Mouse (Mus musculus) forebrain, embryonic 12.5 days (tissue): ENCODE data around the gene Oxtr. TPM values are rescaled to one million over a fixed set of nuclear protein-coding genes. Genes with fewer than 3 reads are reported as not detected.
A peak's percentile ranks its signal among the peaks of the same experiment; 100 is the strongest.

ENCODE experiments used
- ATAC-seq: fragments of 200-750 bp; cut with Nextera tagmentation; 2 replicates; pipeline ENCODE4 v1.8.0; 2017; ENCODE audit warnings: moderate TSS enrichment; ENCODE audit not compliant: low FRiP score
- H3K27ac ChIP-seq: fragments of 300-500 bp; sonication (generic); 2 replicates; pipeline ENCODE4 v1.5.1; 2016; ENCODE audit warnings: mild to moderate bottlenecking
- H3K27me3 ChIP-seq: fragments of 300-500 bp; sonication (generic); 2 replicates; pipeline ENCODE4 v1.6.1; 2016; ENCODE audit warnings: mild to moderate bottlenecking
- H3K36me3 ChIP-seq: fragments of 300-500 bp; sonication (generic); replicated peaks from 2 replicates; pipeline ENCODE4 v1.6.1; 2016; ENCODE audit warnings: mild to moderate bottlenecking
- H3K4me1 ChIP-seq: fragments of 300-500 bp; sonication (generic); 2 replicates; pipeline ENCODE4 v1.6.1; 2016
- H3K4me2 ChIP-seq: fragments of 300-500 bp; sonication (generic); 2 replicates; pipeline ENCODE4 v1.6.1; 2016; ENCODE audit warnings: mild to moderate bottlenecking, moderate library complexity
- H3K4me3 ChIP-seq: fragments of 300-500 bp; sonication (generic); replicated peaks from 2 replicates; pipeline ENCODE4 v1.5.1; 2016; ENCODE audit warnings: mild to moderate bottlenecking
- H3K9ac ChIP-seq: fragments of 300-500 bp; sonication (generic); 2 replicates; pipeline ENCODE4 v1.6.1; 2016; ENCODE audit warnings: mild to moderate bottlenecking
- H3K9me3 ChIP-seq: fragments of 300-500 bp; sonication (generic); 2 replicates; pipeline ENCODE4 v1.6.1; 2016
- WGBS: fragments of 180-500 bp; shearing (Covaris S2); methylation state at CpG from one replicate; pipeline ENCODE4 v1.1.7; 2016; 5-methylcytosine and 5-hydroxymethylcytosine counted together
- polyA plus RNA-seq: library from polyadenylated mRNA; unstranded; fragments of >200 nt; fragmentation: Nextera tagmentation; extraction: Ambion mirVana; gene quantifications from 2 replicates; pipeline ENCODE4 v1.2.1, GENCODE M21; 2016

The Oxtr gene
- polyA plus RNA-seq, 1 experiment from 2014 or later, result 0.23 TPM

DNA sequence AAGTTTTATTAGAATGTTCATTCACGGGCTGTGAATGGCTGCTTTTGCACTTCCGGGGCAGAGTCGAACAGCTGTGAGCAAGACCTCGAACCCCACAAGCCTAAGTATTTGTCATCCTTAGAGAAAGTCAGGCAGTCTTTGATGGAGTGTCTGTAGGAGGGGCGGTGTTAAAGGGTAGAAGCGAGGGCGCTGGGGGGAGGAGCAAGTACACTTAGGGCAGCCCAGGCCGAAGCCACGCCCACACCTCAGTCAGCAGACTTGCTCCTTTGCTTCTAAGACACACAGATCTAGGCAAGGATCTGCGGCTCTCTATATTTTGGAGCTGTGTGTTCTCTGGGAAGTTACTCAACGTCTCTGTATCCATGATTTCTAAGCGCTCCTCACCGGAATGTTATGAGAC, 9.9 kb downstream of the Oxtr start:
- Histone ChIP-seq H3K4me1 (no peaks in the 10 kb centered on the region), H3K9me3 (no peaks in the 10 kb centered on the region), H3K27ac (no peak overlapping the region), H3K27me3 (peaks cover 10% of the 10 kb centered on the region; the same call in 1 of the 2 replicates), H3K36me3 (no peaks in the 10 kb centered on the region), H3K9ac (no peak overlapping the region), H3K4me2 (no peak overlapping the region), H3K4me3 (no peak overlapping the region)
- ATAC-seq, result peak; percentile 51; the same call in 1 of the 2 replicates
- WGBS, result 54% methylated on average over 13 of the region's 13 CpGs

DNA sequence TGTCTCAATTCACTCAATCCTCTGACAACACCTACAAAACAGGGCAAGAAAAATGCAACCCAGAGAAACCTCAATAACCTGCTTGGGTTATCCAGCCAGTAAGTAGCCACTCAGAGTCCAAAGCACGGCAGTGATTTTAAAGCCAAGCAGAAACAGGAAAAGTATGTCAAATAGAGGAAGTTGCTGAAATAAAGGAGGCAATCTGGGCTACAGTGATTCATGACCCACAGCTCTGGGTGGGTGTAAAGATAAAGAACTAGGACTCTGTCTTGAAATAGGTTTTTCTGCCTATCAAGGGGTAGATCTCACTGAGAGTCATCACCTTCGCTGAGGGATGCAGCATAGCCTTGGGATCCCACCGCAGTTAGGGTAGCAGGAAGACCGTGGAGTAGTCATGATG, 18.1 kb downstream of the Oxtr start:
- Histone ChIP-seq H3K4me3 (no peak overlapping the region), H3K4me2 (no peak overlapping the region), H3K27me3 (no peaks in the 10 kb centered on the region), H3K9ac (no peak overlapping the region), H3K4me1 (no peaks in the 10 kb centered on the region), H3K27ac (no peak overlapping the region), H3K36me3 (no peaks in the 10 kb centered on the region), H3K9me3 (no peaks in the 10 kb centered on the region)
- no peak for ATAC-seq
- 93% methylated on average over 4 of the region's 4 CpGs for WGBS

DNA sequence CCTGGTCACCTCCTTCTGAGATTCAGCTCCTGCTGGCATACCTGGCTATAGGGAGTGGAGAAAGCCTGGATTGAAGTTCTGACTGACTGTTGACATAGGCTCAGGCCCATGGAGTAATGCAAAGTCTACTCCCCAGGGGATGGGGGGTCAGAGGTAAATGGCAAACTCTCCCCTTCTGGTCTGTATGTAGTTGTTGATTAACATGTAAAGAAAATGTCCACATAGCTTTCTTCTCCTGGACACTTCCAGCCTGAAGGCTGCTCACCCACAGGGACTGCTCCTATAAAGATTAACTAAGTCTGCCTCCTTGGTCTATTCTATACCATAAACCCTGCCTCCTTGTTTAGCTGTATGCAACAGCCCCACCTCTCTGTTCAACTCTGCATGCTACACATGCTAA, 23.7 kb downstream of the Oxtr start:
- Histone ChIP-seq H3K4me2 (no peak overlapping the region), H3K4me1 (no peaks in the 10 kb centered on the region), H3K9me3 (no peaks in the 10 kb centered on the region), H3K27me3 (no peaks in the 10 kb centered on the region), H3K4me3 (no peak overlapping the region), H3K36me3 (no peaks in the 10 kb centered on the region), H3K9ac (no peak overlapping the region), H3K27ac (no peak overlapping the region)
- ATAC-seq, result no peak

DNA sequence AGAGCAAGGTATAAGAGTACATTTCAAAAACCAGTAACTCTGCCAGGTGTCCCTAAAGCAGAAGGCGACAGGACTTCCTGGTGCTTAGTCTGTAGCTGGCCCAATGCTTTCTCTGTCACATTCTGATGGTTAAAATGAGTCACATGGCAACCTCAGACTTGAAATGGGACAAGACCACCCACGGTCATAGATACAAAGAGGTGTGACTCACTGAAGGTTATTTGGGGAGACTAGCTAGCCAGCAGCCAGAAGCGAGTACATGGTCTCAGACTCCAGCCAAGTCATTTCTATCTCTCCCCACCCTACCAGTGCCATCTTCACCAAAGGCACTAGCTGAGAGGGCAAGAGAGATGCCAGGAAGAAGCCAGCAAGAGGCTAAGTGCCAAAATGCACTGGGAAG, 24.3 kb downstream of the Oxtr start:
- Histone ChIP-seq H3K4me3 (no peak overlapping the region), H3K36me3 (no peaks in the 10 kb centered on the region), H3K27ac (no peak overlapping the region), H3K4me2 (no peak overlapping the region), H3K4me1 (no peaks in the 10 kb centered on the region), H3K9ac (no peak overlapping the region), H3K27me3 (no peaks in the 10 kb centered on the region), H3K9me3 (no peaks in the 10 kb centered on the region)
- ATAC-seq, result no peak
- WGBS, result 77% methylated on average over 3 of the region's 3 CpGs

GRCm38 (mm10) chr6:112463331-112463730, 26.4 kb downstream of the Oxtr start:
- no peak for ATAC-seq
- H3K27ac ChIP-seq, result no peak overlapping the region
- H3K4me3 ChIP-seq, result no peak overlapping the region
- no peak overlapping the region for H3K4me2 ChIP-seq
- no peaks in the 10 kb centered on the region for H3K4me1 ChIP-seq
- no peaks in the 10 kb centered on the region for H3K36me3 ChIP-seq
- no peaks in the 10 kb centered on the region for H3K27me3 ChIP-seq
- no peak overlapping the region for H3K9ac ChIP-seq
- 85% methylated on average over 6 of the region's 6 CpGs for WGBS
- H3K9me3 ChIP-seq, result no peaks in the 10 kb centered on the region

- H3K4me2 ChIP-seq, result no peak overlapping the region
- ATAC-seq, result no peak
- no peak overlapping the region for H3K4me3 ChIP-seq
- H3K27me3 ChIP-seq, result no peaks in the 10 kb centered on the region
- no peaks in the 10 kb centered on the region for H3K36me3 ChIP-seq
- no peaks in the 10 kb centered on the region for H3K9me3 ChIP-seq
- no peaks in the 10 kb centered on the region for H3K4me1 ChIP-seq
- H3K9ac ChIP-seq, result no peak overlapping the region
- WGBS, result 94% methylated on average over 5 of the region's 5 CpGs
- no peak overlapping the region for H3K27ac ChIP-seq
These were observed 28.3 kb downstream of the Oxtr start for GRCm38 (mm10) chr6:112461459-112461858.

DNA sequence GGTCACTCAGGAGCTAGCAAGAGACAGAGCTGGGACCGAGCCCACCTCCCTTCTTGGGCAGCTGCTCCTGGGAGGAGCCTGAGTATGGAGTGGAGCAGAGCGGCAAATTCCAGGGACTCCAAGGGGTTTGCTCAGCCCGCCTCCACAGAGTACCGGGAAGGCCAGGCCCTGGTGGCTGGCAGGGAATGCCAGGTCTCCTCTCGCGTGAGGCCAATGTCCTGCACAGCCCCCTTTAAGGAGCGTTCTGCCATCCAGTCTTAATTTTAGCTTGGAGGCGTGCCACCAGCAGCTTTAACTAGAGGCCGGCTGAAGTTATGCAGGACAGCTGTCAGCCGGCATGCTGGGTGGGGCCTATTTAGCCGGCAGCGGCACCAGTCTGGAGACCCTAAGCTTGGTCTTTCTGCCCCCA, 30.4 kb downstream of the Oxtr start, which contains the start of gene Cav3:
TSS of gene Cav3 (plus strand) at position 165 of the 409 bp plus-strand sequence.
- H3K27me3 ChIP-seq, result no peaks in the 10 kb centered on the region
- H3K27ac ChIP-seq, result no peak within 1 kb of the TSS
- H3K4me2 ChIP-seq, result no peak within 1 kb of the TSS
- no peak for ATAC-seq
- no peak within 1 kb of the TSS for H3K4me3 ChIP-seq
- H3K9me3 ChIP-seq, result no peaks in the 10 kb centered on the region
- H3K9ac ChIP-seq, result no peak within 1 kb of the TSS
- H3K4me1 ChIP-seq, result no peaks in the 10 kb centered on the region
- WGBS, result 87% methylated on average over 12 of the region's 12 CpGs
- no peaks in the 10 kb centered on the region for H3K36me3 ChIP-seq

DNA sequence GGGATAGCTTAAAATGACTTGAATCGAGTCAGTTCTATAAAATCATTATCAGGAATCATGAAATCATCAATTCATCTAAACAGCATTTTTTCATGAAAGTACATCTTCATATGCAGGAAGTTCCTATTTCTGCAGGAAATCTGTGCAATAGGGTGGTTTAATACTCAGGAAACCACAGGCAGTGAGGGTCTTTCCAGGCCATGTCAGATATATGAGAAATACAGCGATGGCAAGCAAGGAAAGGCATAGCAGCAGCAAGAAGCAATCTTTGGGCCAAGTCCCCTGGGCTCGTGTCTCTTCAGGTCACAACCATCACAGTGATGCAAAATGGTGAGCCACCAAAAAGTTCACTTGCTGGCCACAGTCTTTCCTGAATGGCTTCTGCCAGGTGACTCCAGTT, 44.1 kb downstream of the Oxtr start:
- Histone ChIP-seq H3K36me3 (no peaks in the 10 kb centered on the region), H3K27ac (no peak overlapping the region), H3K9me3 (no peaks in the 10 kb centered on the region), H3K4me1 (no peaks in the 10 kb centered on the region), H3K4me3 (no peak overlapping the region), H3K27me3 (no peaks in the 10 kb centered on the region), H3K9ac (no peak overlapping the region), H3K4me2 (no peak overlapping the region)
- no peak for ATAC-seq
- 90% methylated on average over 3 of the region's 3 CpGs for WGBS

DNA sequence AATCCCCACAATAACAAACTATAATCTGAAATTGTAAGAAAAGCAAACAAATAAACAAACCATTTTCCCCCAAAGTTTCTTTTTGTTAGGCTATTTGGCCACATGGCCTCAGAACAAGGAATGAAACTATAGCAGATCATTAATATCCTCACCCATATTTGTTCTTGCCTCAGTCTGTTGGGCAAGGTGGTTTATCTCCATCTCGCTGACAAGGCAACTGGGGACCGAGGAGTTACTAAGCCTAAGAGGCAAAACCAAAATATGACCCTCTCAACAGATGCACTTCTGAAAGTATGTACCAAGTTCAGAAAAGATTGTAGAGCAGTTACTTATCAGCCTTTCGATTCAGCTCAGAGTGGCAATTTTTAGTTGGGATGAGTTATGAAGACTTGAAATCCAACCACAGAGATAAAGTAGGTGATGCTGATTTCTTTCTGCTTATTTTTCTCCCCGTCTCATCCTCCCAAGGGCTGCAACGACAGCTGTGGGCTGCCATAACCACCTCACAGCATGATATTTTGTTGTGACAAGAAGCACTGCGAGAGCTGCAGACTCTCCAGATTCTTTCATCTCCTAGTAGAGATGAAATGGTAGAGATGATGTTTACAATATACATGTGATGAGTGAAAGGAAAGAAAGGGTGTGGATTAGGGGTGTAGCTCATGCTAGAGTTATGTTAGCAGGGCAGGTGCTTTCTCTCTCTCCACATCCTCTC, 63.6 kb downstream of the Oxtr start:
- no peaks in the 10 kb centered on the region for H3K9me3 ChIP-seq
- H3K27me3 ChIP-seq, result no peaks in the 10 kb centered on the region
- ATAC-seq, result no peak
- H3K4me2 ChIP-seq, result no peak overlapping the region
- H3K36me3 ChIP-seq, result no peaks in the 10 kb centered on the region
- H3K4me3 ChIP-seq, result no peak overlapping the region
- WGBS, result 79% methylated on average over 6 of the region's 6 CpGs
- H3K27ac ChIP-seq, result no peak overlapping the region
- no peaks in the 10 kb centered on the region for H3K4me1 ChIP-seq
- no peak overlapping the region for H3K9ac ChIP-seq

DNA sequence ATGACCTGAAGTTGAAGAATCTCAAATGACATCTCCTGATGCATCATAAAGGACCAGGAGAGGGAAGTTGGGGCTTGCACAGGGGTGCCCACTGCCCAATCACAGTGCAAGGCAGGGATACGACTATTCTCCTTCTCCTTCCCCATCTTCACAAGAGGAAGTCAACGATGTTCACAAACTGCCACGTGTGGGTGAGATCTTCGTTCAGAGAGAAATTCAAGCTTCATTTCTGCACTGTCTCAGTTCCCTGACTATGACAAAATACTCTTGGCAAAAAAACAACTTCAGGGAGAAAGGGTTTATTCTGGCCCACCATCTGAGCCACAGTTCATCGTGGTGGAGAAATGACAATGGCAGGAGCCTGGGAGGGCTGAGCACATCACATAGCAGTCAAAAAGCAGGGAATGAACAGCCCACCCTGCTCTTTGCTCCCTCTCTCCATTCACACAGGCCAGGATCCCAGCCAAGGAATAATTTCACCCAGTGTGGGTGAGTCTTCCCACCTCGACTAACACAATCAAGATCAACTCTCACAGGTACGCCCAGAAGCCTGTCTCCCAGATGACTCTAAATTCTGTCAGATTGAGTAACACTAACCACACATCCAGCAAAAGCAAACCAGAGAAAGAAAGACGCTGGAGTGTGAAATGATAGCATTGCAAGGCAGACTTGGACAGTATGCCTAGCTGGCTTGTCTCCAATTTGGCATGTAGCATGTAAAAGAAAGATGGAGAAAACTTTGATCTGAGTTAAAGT, 65.8 kb downstream of the Oxtr start:
- Histone ChIP-seq H3K9me3 (no peaks in the 10 kb centered on the region), H3K27me3 (no peaks in the 10 kb centered on the region), H3K36me3 (no peaks in the 10 kb centered on the region), H3K4me3 (no peak overlapping the region), H3K27ac (no peak overlapping the region), H3K4me1 (no peaks in the 10 kb centered on the region), H3K9ac (no peak overlapping the region), H3K4me2 (no peak overlapping the region)
- ATAC-seq, result no peak
- 87% methylated on average over 8 of the region's 8 CpGs for WGBS

Other genes starting within 250 kb of the Oxtr start
- gene Lmcd1, start 216.2 kb downstream of the Oxtr start, polyA plus RNA-seq, result 8.3 and 9.0 TPM in 2 replicates
- 0.15 and 0.32 TPM in 2 replicates for gene Ssu2, start 101.9 kb downstream of the Oxtr start, polyA plus RNA-seq
- gene Cav3, start 30.4 kb downstream of the Oxtr start, polyA plus RNA-seq, result 0.22 TPM in 1 of 2 replicates, not detected in the other
- gene Rad18, start 206.7 kb upstream of the Oxtr start, polyA plus RNA-seq, result 42.4 and 47.8 TPM in 2 replicates